Mouse (Mus musculus): Measurements from ENCODE around the gene Ppp1r1c.

GRCm38 (mm10) chr2:79780772-79781171 lies 73.2 kb downstream of the Ppp1r1c start:
- TF ChIP-seq CTCF (IDR thresholded peaks at IDR 0.05; ENCODE audit: insufficient read depth, low read length) (no peak), POLR2A (IDR thresholded peaks at IDR 0.05; ENCODE audit: borderline replicate concordance, extremely low read depth, low read depth, low read length) (no peak)

Measured in lung, adult 2 months (tissue).